Mouse (Mus musculus) CH12.LX (cell line): ENCODE measurements at regions not wholly inside any gene's neighbourhood (a gene's known extent, or its start where the extent isn't known, plus 50 kb on each side); places are given as distances from the start of the nearest gene placed in this dataset.

Source experiments
- CTCF ChIP-seq, 2 experiments: IDR thresholded peaks in 1 of 2; conservative IDR thresholded peaks in 1 of 2; 2 replicates each; pipeline ENCODE4 v1.5.1; 2011 to 2012; ENCODE audit warnings: low read depth in 2 of 2, low read length in 2 of 2, improper control_type of control experiment in 1 of 2, inconsistent platforms in 1 of 2, mild to moderate bottlenecking in 1 of 2, moderate library complexity in 1 of 2
- HCFC1 ChIP-seq: IDR thresholded peaks from 2 replicates; pipeline ENCODE4 v1.6.1; 2012; ENCODE audit warnings: low read depth, mild to moderate bottlenecking, inconsistent platforms, low read length, improper control_type of control experiment
- JUN ChIP-seq: IDR thresholded peaks from 2 replicates; pipeline ENCODE4 v1.6.1; 2011; ENCODE audit warnings: low read depth, mild to moderate bottlenecking, low read length, improper control_type of control experiment, moderate library complexity; ENCODE audit not compliant: insufficient read depth
- POLR2AphosphoS2 ChIP-seq: IDR thresholded peaks from 2 replicates; pipeline ENCODE4 v1.6.1; 2011; ENCODE audit warnings: low read depth, low read length, improper control_type of control experiment
- SMC3 ChIP-seq: IDR thresholded peaks from 2 replicates; pipeline ENCODE4 v1.6.1; 2011; ENCODE audit warnings: low read depth, low read length, improper control_type of control experiment
- USF1 ChIP-seq: IDR thresholded peaks from 2 replicates; pipeline ENCODE4 v1.6.1; 2014; ENCODE audit warnings: low read depth, mild to moderate bottlenecking, inconsistent platforms, low read length, improper control_type of control experiment

- TF ChIP-seq POLR2AphosphoS2 = no peak
- no peak for TF ChIP-seq CTCF (conservative IDR thresholded peaks at IDR 0.05 in 1 of 2, IDR thresholded peaks at IDR 0.05 in 1 of 2; ENCODE audit: low read depth in 2 of 2, low read length in 2 of 2)
- TF ChIP-seq JUN = no peak
- no peak for TF ChIP-seq USF1
- no peak for TF ChIP-seq HCFC1
- TF ChIP-seq SMC3 = no peak
These were observed 183.6 kb downstream of the Efnb2 start for GRCm38 (mm10) chr8:8477456-8477855.
